Mouse (Mus musculus): ENCODE measurements around the gene D6Wsu163e. TPM values are rescaled to one million over a fixed set of nuclear protein-coding genes. Genes with fewer than 3 reads are reported as not detected.

D6Wsu163e gene
- polyA plus RNA-seq, 1 experiment from 2014 or later, result 16.8 TPM

DNA sequence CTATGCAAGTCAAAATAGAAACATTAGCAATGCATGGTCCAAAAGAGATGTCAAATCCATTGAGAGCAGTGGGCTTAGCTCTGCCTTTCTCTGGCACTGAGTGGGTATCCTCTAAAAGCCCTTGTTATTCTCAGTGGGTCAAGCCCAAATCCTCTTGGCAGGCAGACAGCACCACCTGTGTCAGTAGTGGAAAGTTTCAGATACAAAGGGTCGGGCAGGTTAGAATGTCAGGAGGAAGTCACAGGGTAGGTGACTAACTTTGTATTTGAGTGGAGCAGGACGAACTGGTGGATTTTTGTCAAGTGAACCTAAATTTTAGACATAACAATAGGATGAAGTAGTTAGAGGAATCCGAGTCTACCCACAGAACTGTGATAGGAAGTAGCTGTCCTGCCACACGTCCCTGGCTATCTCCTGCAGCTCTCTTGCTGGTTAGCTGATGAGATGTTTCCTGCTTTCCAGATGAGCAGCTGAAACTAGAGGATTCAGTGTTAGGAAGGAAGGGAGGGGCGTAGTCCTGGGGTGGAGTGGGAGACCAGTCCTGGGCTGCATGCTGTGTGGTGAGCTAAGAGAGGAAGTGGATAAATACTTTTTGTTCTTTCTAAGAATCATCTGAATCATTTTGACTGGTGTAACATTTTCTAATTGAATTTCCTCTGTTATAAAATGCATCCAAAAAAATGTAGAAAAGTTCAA, 41.9 kb downstream of the D6Wsu163e start:
- H3K9ac ChIP-seq (ENCODE audit: low read depth, low read length), result no peak overlapping the region
- H3K27me3 ChIP-seq (ENCODE audit: control insufficient read depth, insufficient read depth, low read length), result no peaks in the 10 kb centered on the region
- H3K4me3 ChIP-seq (ENCODE audit: low read length), result no peak overlapping the region
- no peak overlapping the region for H3K4me2 ChIP-seq (replicated peaks; ENCODE audit: low read depth, low read length)
- H3K36me3 ChIP-seq (ENCODE audit: control insufficient read depth, insufficient read depth, low read length), result no peaks in the 10 kb centered on the region
- WGBS, result 58% methylated on average over 5 of the region's 5 CpGs
- no peak for ATAC-seq (ENCODE audit: low FRiP score, low TSS enrichment)
- H3K4me1 ChIP-seq (ENCODE audit: control insufficient read depth, insufficient read depth, low read length), result no peaks in the 10 kb centered on the region
- no peak overlapping the region for H3K27ac ChIP-seq (ENCODE audit: low read depth, low read length)
- no peaks in the 10 kb centered on the region for H3K9me3 ChIP-seq (ENCODE audit: control insufficient read depth, low read length)

- no peaks in the 10 kb centered on the region for H3K4me1 ChIP-seq (ENCODE audit: control insufficient read depth, insufficient read depth, low read length)
- no peak for ATAC-seq (ENCODE audit: low FRiP score, low TSS enrichment)
- H3K9me3 ChIP-seq (ENCODE audit: control insufficient read depth, low read length), result no peaks in the 10 kb centered on the region
- 65% methylated on average over 2 of the region's 2 CpGs for WGBS
- no peak overlapping the region for H3K9ac ChIP-seq (ENCODE audit: low read depth, low read length)
- no peaks in the 10 kb centered on the region for H3K36me3 ChIP-seq (ENCODE audit: control insufficient read depth, insufficient read depth, low read length)
- no peak overlapping the region for H3K4me2 ChIP-seq (replicated peaks; ENCODE audit: low read depth, low read length)
- no peaks in the 10 kb centered on the region for H3K27me3 ChIP-seq (ENCODE audit: control insufficient read depth, insufficient read depth, low read length)
- no peak overlapping the region for H3K4me3 ChIP-seq (ENCODE audit: low read length)
- no peak overlapping the region for H3K27ac ChIP-seq (ENCODE audit: low read depth, low read length)
These were observed 53.9 kb downstream of the D6Wsu163e start for GRCm38 (mm10) chr6:126993676-126994075.

- Histone ChIP-seq H3K9me3 (ENCODE audit: control insufficient read depth, low read length) (no peaks in the 10 kb centered on the region), H3K9ac (ENCODE audit: low read depth, low read length) (no peak overlapping the region), H3K4me1 (ENCODE audit: control insufficient read depth, insufficient read depth, low read length) (no peaks in the 10 kb centered on the region), H3K27me3 (ENCODE audit: control insufficient read depth, insufficient read depth, low read length) (no peaks in the 10 kb centered on the region), H3K4me3 (ENCODE audit: low read length) (no peak overlapping the region), H3K27ac (ENCODE audit: low read depth, low read length) (no peak overlapping the region), H3K4me2 (replicated peaks; ENCODE audit: low read depth, low read length) (no peak overlapping the region), H3K36me3 (ENCODE audit: control insufficient read depth, insufficient read depth, low read length) (no peaks in the 10 kb centered on the region)
- no peak for ATAC-seq (ENCODE audit: low FRiP score, low TSS enrichment)
- 84% methylated on average over 3 of the region's 3 CpGs for WGBS
These were observed 55.7 kb downstream of the D6Wsu163e start for GRCm38 (mm10) chr6:126995494-126995893.

- no peak for ATAC-seq (ENCODE audit: low FRiP score, low TSS enrichment)
- 83% methylated on average over 5 of the region's 5 CpGs for WGBS
These were observed 56.6 kb downstream of the D6Wsu163e start for GRCm38 (mm10) chr6:126996399-126996798.

DNA sequence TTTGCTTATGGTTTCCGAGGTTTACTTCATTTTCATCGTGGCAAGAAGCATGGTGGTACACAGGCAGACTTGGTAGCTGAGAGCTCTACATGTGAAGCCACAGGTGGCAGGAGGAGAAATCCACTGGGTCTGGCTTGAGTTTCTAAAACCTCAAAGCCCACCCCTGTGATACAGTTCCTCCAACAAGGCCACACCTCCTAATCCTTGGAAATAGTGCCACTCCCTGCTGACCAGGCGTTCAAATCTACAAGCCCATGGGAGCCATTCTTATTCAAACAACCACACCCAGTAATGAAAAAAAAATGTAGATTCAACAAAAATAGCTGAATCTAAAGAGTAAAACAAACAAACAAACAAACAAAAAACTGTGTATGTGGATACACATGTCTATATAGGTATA, 65.9 kb downstream of the D6Wsu163e start:
- Histone ChIP-seq H3K9ac (ENCODE audit: low read depth, low read length) (no peak overlapping the region), H3K4me3 (ENCODE audit: low read length) (no peak overlapping the region), H3K36me3 (ENCODE audit: control insufficient read depth, insufficient read depth, low read length) (no peaks in the 10 kb centered on the region), H3K9me3 (ENCODE audit: control insufficient read depth, low read length) (no peaks in the 10 kb centered on the region), H3K4me1 (ENCODE audit: control insufficient read depth, insufficient read depth, low read length) (no peaks in the 10 kb centered on the region), H3K27me3 (ENCODE audit: control insufficient read depth, insufficient read depth, low read length) (no peaks in the 10 kb centered on the region), H3K27ac (ENCODE audit: low read depth, low read length) (no peak overlapping the region), H3K4me2 (replicated peaks; ENCODE audit: low read depth, low read length) (no peak overlapping the region)
- 92% methylated on average over 3 of the region's 3 CpGs for WGBS
- ATAC-seq (ENCODE audit: low FRiP score, low TSS enrichment), result no peak

More at GRCm38 (mm10) chr6:126996399-126996798, 56.6 kb downstream of the D6Wsu163e start:
- Histone ChIP-seq H3K9me3 (ENCODE audit: control insufficient read depth, low read length) (no peaks in the 10 kb centered on the region), H3K4me1 (ENCODE audit: control insufficient read depth, insufficient read depth, low read length) (no peaks in the 10 kb centered on the region), H3K4me2 (replicated peaks; ENCODE audit: low read depth, low read length) (no peak overlapping the region), H3K36me3 (ENCODE audit: control insufficient read depth, insufficient read depth, low read length) (no peaks in the 10 kb centered on the region), H3K27me3 (ENCODE audit: control insufficient read depth, insufficient read depth, low read length) (no peaks in the 10 kb centered on the region), H3K9ac (ENCODE audit: low read depth, low read length) (no peak overlapping the region), H3K4me3 (ENCODE audit: low read length) (no peak overlapping the region), H3K27ac (ENCODE audit: low read depth, low read length) (no peak overlapping the region)

DNA sequence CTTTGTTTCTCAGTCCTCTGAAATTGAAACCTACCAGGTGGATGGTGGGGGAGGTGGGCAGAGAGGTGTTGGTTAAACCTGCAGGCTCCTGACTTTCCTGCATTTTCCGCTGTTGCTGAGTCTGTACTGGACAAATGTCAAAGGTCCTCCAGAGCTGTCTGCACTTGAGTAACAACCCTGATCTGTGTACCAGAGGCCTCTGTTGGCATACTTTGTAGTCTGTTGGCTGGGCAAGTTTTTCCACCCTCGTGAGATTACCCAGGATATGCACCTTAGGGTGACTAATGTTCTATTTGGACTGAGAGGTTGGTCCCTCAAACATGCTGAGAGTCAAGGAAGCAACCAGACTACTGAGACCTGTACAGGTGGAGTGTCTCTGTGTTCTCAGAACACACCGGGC, 66.8 kb downstream of the D6Wsu163e start:
- Histone ChIP-seq H3K4me2 (replicated peaks; ENCODE audit: low read depth, low read length) (no peak overlapping the region), H3K4me1 (ENCODE audit: control insufficient read depth, insufficient read depth, low read length) (no peaks in the 10 kb centered on the region), H3K27me3 (ENCODE audit: control insufficient read depth, insufficient read depth, low read length) (no peaks in the 10 kb centered on the region), H3K9ac (ENCODE audit: low read depth, low read length) (no peak overlapping the region), H3K9me3 (ENCODE audit: control insufficient read depth, low read length) (no peaks in the 10 kb centered on the region), H3K4me3 (ENCODE audit: low read length) (no peak overlapping the region), H3K27ac (ENCODE audit: low read depth, low read length) (no peak overlapping the region), H3K36me3 (ENCODE audit: control insufficient read depth, insufficient read depth, low read length) (no peaks in the 10 kb centered on the region)
- no peak for ATAC-seq (ENCODE audit: low FRiP score, low TSS enrichment)
- 61% methylated on average over 3 of the region's 3 CpGs for WGBS

- ATAC-seq (ENCODE audit: low FRiP score, low TSS enrichment), result no peak
- WGBS, result 90% methylated on average over 13 of the region's 13 CpGs
- no peaks in the 10 kb centered on the region for H3K27me3 ChIP-seq (ENCODE audit: control insufficient read depth, insufficient read depth, low read length)
- H3K9me3 ChIP-seq (ENCODE audit: control insufficient read depth, low read length), result no peaks in the 10 kb centered on the region
- no peak overlapping the region for H3K4me2 ChIP-seq (replicated peaks; ENCODE audit: low read depth, low read length)
- no peak overlapping the region for H3K9ac ChIP-seq (ENCODE audit: low read depth, low read length)
- no peaks in the 10 kb centered on the region for H3K4me1 ChIP-seq (ENCODE audit: control insufficient read depth, insufficient read depth, low read length)
- H3K27ac ChIP-seq (ENCODE audit: low read depth, low read length), result no peak overlapping the region
- no peak overlapping the region for H3K4me3 ChIP-seq (ENCODE audit: low read length)
- H3K36me3 ChIP-seq (ENCODE audit: control insufficient read depth, insufficient read depth, low read length), result no peaks in the 10 kb centered on the region
These were observed 70.3 kb downstream of the D6Wsu163e start for GRCm38 (mm10) chr6:127010021-127010420.

GRCm38 (mm10) chr6:127011947-127012535, 72.3 kb downstream of the D6Wsu163e start:
- no peak overlapping the region for H3K9ac ChIP-seq (ENCODE audit: low read depth, low read length)
- no peak overlapping the region for H3K4me3 ChIP-seq (ENCODE audit: low read length)
- H3K9me3 ChIP-seq (ENCODE audit: control insufficient read depth, low read length), result no peaks in the 10 kb centered on the region
- H3K27me3 ChIP-seq (ENCODE audit: control insufficient read depth, insufficient read depth, low read length), result no peaks in the 10 kb centered on the region
- ATAC-seq (ENCODE audit: low FRiP score, low TSS enrichment), result no peak
- 60% methylated on average over 13 of the region's 13 CpGs for WGBS
- H3K36me3 ChIP-seq (ENCODE audit: control insufficient read depth, insufficient read depth, low read length), result no peaks in the 10 kb centered on the region
- H3K4me2 ChIP-seq (replicated peaks; ENCODE audit: low read depth, low read length), result no peak overlapping the region
- H3K4me1 ChIP-seq (ENCODE audit: control insufficient read depth, insufficient read depth, low read length), result no peaks in the 10 kb centered on the region
- H3K27ac ChIP-seq (ENCODE audit: low read depth, low read length), result no peak overlapping the region
